Mouse (Mus musculus) ES-Bruce4 (cell line): ENCODE measurements around the gene Evx2. TPM values are rescaled to one million over a fixed set of nuclear protein-coding genes. Genes with fewer than 3 reads are reported as not detected.

Source experiments
- H3K27ac ChIP-seq: 2 replicates; pipeline ENCODE4 v1.5.1; 2012; ENCODE audit warnings: low read length, inconsistent platforms; ENCODE audit not compliant: insufficient read depth
- H3K27me3 ChIP-seq: 2 replicates; pipeline ENCODE4 v1.6.1; 2012; ENCODE audit warnings: mild to moderate bottlenecking, low read length, inconsistent platforms; ENCODE audit not compliant: control insufficient read depth, poor library complexity, insufficient read depth, severe bottlenecking
- H3K36me3 ChIP-seq: 2 replicates; pipeline ENCODE4 v1.6.1; 2012; ENCODE audit warnings: inconsistent platforms, mild to moderate bottlenecking, low read length, moderate library complexity; ENCODE audit not compliant: control insufficient read depth, poor library complexity, insufficient read depth, severe bottlenecking
- H3K4me1 ChIP-seq: one replicate; pipeline ENCODE4 v1.8.1; 2011; ENCODE audit warnings: low read length; ENCODE audit not compliant: control insufficient read depth, insufficient read depth
- H3K4me3 ChIP-seq: 2 replicates; pipeline ENCODE4 v1.5.1; 2011; ENCODE audit warnings: low read depth, mild to moderate bottlenecking, low read length
- H3K9ac ChIP-seq: 2 replicates; pipeline ENCODE4 v1.6.1; 2012; ENCODE audit warnings: low read depth, mild to moderate bottlenecking, inconsistent platforms; ENCODE audit not compliant: poor library complexity, severe bottlenecking
- H3K9me3 ChIP-seq: replicated peaks from 2 replicates; pipeline ENCODE4 v1.6.1; 2012; ENCODE audit warnings: mild to moderate bottlenecking, low read length, inconsistent platforms; ENCODE audit not compliant: control insufficient read depth, poor library complexity, insufficient read depth, severe bottlenecking
- CTCF ChIP-seq: IDR thresholded peaks from one replicate; pipeline ENCODE4 v1.8.1; 2011; ENCODE audit warnings: low read depth, low read length
- EP300 ChIP-seq: IDR thresholded peaks from 2 replicates; pipeline ENCODE4 v1.6.1; 2011; ENCODE audit warnings: low read depth, low read length; ENCODE audit not compliant: insufficient read depth
- POLR2A ChIP-seq: IDR thresholded peaks from one replicate; pipeline ENCODE4 v1.8.1; 2011; ENCODE audit warnings: low read length; ENCODE audit not compliant: insufficient read depth
- polyA plus RNA-seq: library from polyadenylated mRNA; stranded (reverse); fragments of >200 nt; gene quantifications from 2 replicates; pipeline ENCODE4 v1.2.4, GENCODE M21; 2011; ENCODE audit warnings: low read depth; ENCODE audit not compliant: missing spikeins, insufficient read depth, insufficient read length

Evx2 gene
- polyA plus RNA-seq, 1 experiment = not detected

DNA sequence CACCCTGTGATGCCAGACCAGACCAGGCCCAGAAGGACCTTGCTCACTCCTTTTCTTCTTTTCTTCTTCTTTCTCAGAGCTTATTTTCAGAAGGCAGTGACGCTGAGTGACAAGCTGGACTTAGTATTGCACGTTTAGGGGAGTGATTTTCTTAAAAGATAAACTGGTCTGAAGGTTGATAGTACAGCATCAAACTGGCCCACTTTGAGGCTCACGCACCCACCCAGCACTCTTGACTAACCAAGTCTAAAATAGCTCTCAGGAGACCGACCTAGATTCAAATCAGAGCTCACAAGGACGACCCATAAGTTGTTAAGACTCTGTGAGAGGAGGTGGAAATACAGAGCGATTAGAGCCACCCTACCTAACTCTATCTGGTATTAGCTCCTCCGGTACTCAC, 7.1 kb upstream of the Evx2 start:
- Histone ChIP-seq H3K36me3 (no peaks in the 10 kb centered on the region), H3K4me1 (no peaks in the 10 kb centered on the region), H3K4me3 (no peak overlapping the region), H3K27me3 (peaks cover 37% of the 10 kb centered on the region), H3K27ac (no peak overlapping the region), H3K9ac (no peak overlapping the region), H3K9me3 (no peaks in the 10 kb centered on the region)
- TF ChIP-seq CTCF (no peak), POLR2A (no peak), EP300 (no peak)

DNA sequence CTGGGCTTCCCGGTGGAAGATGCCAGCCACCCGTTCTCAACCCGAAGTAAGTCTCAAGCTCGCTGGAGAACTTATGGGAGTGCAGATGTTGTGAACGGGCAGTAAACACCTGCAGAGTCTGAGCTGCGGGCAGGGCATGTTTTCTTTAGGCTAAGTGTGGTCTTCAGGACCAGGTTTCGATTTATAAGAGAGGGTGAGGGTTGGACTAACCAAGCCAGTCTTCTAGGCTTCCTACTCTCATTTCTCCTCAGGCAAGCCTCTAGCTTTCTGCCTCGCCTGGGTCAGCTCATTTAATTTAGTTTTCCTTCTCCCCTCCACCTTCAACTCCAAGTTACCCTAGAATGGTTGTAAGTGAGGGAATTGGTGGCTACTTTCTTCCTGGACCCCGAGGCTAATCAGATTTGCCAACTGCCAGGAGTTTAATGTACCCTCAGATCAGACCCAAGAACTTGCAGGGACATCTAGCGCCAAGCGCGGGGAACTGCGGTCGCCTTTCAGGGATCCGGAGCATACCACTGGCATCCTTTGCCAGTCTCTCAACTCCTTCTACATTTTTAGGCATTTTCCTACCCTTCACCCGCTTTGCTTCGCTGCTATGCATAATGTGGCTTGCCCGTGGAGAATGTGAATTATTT, 4.1 kb upstream of the Evx2 start:
- Histone ChIP-seq H3K36me3 (no peaks in the 10 kb centered on the region), H3K9ac (no peak overlapping the region), H3K4me3 (no peak overlapping the region), H3K27me3 (peaks cover 39% of the 10 kb centered on the region), H3K27ac (no peak overlapping the region), H3K4me1 (no peaks in the 10 kb centered on the region), H3K9me3 (no peaks in the 10 kb centered on the region)
- TF ChIP-seq EP300 = no peak
- peak; percentile 74 for TF ChIP-seq CTCF
- TF ChIP-seq POLR2A = no peak

DNA sequence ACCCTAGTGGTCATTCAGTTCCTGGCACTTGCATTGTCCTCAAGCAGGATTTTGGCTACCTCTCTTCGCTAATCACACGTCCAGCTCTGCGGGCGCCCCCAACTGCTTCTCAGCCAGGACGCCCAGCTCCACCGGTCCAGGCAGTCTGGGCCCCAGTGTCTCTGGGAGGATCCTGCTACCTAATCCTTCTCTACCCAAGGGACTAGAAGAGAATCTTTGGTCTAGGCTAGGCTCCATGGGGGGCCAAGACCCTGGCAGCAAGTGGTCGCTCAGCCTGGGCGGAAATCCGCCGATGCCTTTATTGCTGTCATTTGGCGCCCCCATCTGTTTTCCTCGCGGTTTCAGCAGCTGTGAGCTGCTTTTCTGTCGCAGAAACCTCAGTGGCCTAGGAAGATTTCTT, 2.3 kb upstream of the Evx2 start:
- no peaks in the 10 kb centered on the region for H3K9me3 ChIP-seq
- no peaks in the 10 kb centered on the region for H3K4me1 ChIP-seq
- H3K27me3 ChIP-seq = peaks cover 39% of the 10 kb centered on the region
- H3K4me3 ChIP-seq = peak overlapping the region; percentile 16; the same call in 1 of the 2 replicates
- H3K9ac ChIP-seq = no peak overlapping the region
- no peaks in the 10 kb centered on the region for H3K36me3 ChIP-seq
- TF ChIP-seq EP300 (no peak), CTCF (peak; percentile 54), POLR2A (no peak)
- no peak overlapping the region for H3K27ac ChIP-seq

DNA sequence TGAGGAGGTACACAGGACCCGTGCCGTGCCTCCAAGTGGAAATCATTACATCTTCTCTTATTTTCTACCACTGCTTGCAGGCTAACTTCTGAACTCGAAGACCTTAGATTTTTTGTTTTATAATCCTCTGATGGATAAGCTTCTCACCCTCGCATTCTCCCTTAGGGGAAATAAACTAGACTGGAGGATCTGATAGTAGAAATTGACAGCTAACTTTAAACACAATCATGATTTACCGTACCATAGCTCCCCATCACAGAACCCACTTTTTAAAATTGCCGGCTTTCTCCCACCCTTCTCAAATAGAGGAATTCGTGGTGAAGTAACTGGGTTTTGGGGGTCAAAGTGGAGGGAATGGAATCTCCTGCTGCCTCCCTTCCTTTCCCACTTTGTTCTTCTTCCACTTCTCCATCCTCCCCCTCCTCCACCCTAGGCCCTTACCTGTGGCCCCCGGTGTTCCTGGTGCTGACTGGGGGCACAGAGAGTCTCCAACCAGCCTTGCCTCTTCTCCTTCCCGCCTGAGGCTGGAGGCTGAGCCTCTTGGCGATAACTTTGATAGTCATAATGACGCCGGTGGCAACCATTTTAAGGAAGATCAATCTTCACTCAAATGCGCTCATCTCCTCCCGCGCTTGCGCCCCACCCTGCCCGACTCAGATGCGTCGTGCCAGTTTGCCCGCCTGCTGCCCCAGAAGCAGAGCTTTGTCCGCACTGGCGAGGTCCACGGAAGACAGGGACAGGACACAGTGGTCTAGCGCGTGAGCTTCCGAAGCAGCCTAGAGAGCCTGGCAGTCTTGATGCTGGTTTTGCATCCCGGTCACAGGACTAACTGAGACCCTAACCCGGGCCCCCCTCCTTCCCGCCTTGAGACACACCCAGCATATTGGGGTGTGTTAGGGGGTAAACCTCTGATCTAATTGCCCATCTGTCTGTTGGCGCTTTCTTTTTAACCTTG, 1.3 kb upstream of the Evx2 start:
- Histone ChIP-seq H3K9me3 (no peaks in the 10 kb centered on the region), H3K4me3 (no peak overlapping the region), H3K27me3 (peaks cover 41% of the 10 kb centered on the region), H3K4me1 (no peaks in the 10 kb centered on the region), H3K27ac (no peak overlapping the region), H3K9ac (no peak overlapping the region), H3K36me3 (no peaks in the 10 kb centered on the region)
- TF ChIP-seq EP300 (no peak), POLR2A (no peak), CTCF (no peak)

DNA sequence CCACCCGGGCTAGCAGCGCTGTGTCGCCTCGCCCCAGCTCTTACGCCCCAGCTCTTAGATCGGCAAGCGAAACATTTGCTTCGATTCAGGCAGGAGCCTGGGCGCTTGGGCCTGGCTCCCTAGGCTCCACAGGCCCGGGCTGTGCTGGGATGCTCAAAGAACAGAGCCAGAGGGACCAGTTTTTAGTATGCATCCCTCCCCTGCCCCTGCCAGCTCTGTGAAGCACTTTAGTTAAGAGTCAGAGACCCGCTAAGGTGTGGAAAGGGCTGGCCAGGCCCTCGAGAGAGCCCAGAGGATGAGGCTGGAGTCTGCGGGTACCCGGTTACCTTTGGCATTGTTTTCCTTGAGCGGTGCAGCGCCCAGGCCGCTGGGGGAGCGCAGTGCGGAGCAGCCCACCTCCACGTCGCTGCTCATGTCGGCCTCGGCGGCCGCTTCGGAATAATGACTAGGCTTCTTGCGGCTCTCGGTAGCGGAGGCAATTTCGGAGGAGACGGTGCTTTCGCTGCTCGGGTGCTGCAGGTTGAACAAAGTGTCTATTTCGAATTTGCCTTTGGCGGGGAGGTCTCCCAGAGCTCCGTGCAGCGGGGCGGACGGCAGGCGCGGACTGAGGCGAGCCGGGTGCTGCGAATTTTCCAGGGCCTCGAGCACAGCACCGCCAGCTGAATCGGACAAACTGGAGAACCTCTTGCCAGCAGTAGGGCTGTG, 538 bp downstream of the Evx2 start:
- TF ChIP-seq CTCF (no peak), POLR2A (no peak), EP300 (no peak)
- Histone ChIP-seq H3K4me1 (no peaks in the 10 kb centered on the region), H3K36me3 (no peaks in the 10 kb centered on the region), H3K27me3 (peaks cover 48% of the 10 kb centered on the region), H3K9me3 (no peaks in the 10 kb centered on the region), H3K27ac (no peak overlapping the region), H3K4me3 (no peak overlapping the region), H3K9ac (no peak overlapping the region)
